Mouse (Mus musculus) layer of hippocampus, adult 9-11 months (tissue): Measurements from ENCODE around the gene Jade1.

Experiments
- DNase-seq: peaks from one replicate; pipeline ENCODE4 v3.0.0; 2022

The Jade1 gene

GRCm38 (mm10) chr3:41552777-41553548, 2.6 kb upstream of the Jade1 start:
- DNase-seq: no peak

GRCm38 (mm10) chr3:41553681-41554080, 1.9 kb upstream of the Jade1 start:
- DNase-seq: no peak

DNA sequence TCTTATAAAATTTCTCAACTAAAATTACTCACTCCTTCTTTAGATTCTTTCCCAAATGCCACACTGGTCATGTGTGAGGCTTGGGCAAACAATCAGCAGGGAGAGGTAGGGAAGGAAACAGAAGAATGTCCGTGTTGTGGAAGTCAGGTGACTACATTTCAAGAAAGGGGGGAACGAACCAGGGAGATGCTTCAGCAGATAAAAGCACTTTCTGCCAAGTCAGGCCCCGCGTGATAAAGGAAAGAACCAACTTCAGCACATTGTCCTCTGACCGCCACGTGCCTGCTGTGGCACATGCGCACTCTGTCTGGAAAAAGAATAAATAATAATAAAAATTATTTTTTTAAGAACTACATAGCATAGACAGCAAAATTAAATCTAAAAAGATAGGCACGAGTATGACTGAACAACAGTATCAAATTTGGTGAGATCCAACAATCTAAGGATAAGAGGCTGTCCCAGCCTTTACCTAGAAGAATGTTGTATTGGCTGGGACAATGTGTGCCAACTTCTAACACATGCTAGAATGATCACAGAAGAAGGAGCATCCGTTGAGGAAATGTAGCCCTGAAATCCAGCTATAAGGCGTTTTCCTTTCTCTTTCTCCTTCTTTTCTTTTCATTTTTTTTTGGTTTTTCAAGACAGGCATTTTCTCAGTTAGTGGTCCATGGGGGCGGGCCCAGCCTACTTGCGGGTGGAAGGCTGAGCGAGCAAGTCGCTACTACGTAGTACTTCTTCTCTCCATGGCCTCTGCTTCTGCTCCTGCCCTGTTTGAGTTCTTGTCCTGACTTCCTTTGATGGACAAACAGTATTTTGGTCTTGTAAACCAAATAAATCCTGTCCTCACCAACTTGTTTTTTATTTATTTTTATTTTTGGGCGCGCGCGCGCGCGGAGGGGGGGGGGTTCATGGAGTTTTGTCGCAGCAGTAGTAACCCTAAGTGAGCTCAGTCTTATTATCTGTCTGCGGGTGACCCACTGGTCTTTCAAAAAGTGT, 753 bp upstream of the Jade1 start:
- no peak for DNase-seq

DNA sequence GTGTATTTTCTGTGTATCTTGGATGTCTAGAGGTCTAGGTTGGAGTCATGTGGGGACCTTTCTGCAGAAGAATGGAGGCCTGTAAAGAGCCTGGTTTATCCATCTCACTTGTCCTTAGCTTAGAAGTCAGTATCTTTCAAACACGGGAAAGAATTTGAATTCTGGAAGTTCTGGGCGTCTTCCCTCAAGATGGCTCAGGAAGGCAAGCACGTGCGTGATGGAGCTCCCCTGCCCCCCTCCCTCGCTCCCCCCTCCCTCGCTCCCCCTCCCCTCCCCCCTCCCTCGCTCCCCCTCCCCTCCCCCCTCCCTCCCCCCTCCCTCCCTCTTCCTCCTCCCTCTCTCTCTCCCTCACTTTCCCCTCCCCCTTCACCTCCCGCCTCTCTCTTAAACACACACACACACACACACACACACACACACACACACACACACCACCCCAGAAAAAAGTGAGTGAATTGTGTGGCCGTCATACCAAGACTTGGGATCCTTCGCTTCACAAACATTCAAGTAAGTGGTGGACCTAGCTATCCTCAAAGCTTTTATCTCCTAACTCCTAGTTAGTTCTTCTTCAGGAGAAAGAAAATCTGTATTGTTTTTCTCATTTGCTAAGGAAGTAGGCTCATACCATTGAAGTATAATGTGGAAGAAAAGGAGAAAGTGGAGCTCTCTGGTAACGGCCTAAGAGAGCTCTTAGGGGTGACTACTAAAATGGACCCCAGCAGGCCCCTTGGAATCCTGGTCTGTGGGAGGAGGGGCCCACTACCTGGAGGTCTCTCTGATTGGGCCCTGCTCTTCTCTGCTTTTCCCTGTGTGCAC, 1.1 kb downstream of the Jade1 start:
- DNase-seq: no peak

DNA sequence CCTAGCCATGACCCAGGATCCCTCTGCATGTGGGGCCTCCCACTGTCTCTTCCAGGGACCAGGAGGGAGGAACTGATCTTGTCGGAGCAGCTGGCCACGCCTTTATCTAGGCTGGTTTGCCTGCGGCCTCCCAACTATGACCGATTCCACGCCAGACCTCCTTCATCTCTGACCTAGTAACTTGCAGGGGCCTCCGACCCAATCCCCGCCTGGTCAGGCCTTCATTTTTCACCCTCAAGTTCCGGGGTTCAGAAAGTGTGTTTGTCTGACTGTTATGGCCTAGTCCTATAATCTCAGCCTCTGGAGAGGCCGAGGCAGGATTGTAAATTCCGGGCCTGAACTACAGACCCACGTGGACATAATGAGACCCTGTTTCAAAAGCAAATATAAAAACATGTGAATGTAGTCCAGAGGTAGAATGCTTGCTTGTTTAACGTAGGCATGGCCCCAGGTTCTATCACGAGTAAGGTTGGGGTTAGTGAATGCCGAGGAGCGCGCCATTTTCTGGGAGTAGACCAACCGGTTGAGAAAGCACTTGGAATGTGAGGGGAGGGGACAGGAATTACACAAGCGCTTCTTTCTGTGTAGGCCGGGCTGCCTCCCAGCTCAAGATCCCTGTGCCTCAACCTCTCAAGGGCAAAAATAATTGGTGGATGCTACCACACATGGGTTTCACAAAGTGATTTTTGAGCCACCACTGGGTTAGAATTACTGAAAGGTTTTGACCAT, 1.9 kb downstream of the Jade1 start:
- no peak for DNase-seq

DNA sequence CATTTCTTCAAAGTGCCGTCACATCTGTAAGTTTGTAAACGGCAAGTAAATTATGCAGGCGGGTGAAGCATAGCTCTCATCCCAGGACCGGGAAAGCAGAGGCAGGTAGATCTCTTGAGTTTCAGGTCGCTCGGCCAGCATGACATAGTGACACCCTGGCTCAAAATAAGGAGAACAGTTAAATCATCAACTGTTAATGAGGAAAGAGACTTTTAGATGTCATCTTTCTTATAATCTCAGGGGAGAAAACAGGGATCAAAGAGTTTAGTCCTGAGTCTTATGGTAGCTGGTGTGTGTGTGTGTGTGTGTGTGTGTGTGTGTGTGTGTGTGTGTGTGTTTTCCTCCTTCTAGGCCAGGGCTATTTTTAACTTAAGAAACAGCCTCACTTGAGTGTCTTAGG, 5.0 kb downstream of the Jade1 start:
- no peak for DNase-seq

DNA sequence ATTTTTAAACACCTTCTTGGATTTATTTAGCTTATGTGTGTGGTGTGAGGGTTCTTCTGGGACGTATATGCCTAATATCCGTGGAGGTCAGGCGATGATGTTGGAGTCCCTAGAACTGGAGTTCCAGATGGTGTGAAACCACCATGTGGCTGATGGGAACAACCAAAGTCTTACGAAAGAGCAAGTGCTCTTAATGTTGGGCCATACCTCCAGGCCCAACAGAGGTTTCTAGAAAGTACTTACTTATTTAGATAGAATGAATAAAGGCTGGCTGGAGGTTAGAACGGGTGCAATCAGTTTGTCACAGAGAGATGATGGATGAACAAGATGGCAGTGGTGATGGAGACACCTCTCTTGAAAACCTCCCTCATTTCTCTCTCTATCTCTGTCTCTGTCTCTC, 6.3 kb downstream of the Jade1 start:
- DNase-seq: no peak

- peak; percentile 71 for DNase-seq
Measured at GRCm38 (mm10) chr3:41563211-41563931, 7.8 kb downstream of the Jade1 start.

DNA sequence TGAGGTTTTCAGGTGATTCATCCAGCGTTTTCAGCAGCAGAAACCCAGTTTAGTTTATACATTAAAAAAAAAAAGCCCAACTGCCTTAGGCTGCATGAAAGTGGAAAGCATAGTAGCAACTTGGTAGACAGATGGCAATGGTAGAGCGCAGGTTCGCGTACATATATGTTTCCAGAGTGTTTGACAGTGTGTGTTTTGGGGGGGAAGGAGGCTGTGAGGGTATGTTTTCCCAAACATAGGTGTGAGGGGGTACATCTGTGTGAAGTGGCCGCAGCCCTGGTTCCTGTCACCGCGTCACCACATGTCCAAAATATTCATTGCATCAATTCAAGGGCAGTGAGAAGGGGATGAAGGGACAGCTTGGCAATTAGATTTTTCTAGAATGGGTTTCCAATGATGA, 8.5 kb downstream of the Jade1 start:
- DNase-seq: no peak

DNA sequence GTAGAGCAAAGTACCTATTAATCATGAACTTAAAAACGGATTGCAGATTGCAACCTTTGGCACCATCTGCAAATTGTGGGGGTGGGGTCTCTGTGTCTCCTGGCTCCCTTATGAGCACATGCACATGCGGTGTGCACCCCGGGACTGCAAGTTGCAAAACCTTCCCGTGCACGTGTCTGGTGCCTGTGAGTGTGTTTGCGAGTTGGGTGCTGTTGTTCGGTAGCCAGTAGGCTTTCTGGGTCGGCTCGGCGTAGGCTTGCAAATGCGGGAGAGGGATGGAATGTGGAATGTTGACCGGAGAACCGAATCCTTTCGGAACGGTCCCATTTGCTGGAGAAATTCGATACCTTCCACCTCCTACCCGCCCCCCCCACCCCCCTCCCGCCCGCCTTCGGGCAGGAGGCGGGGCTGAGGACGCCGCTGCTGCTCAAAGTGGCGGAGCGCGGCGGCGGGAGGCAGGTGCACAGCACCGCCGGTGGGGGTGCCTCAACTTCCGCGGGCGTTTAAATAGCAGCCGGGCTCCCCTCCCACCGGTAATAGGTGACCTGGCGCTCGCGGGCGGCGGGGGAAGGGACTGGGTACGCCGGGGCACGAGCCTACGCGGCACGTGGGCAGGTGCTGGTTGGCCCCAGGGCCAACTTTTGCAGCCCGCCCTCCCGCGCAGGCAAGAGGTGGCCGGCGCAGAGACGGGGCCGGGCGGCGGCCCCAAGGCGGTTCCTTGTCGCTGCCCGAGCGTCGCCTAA, 9.1 kb downstream of the Jade1 start:
- DNase-seq: peak; percentile 78

- peak; percentile 88 for DNase-seq
Measured at GRCm38 (mm10) chr3:41565410-41565823, 9.9 kb downstream of the Jade1 start.

- DNase-seq: peak; percentile 85
Measured at GRCm38 (mm10) chr3:41565955-41566354, 10.4 kb downstream of the Jade1 start.

- no peak for DNase-seq
Measured at GRCm38 (mm10) chr3:41569943-41570342, 14.4 kb downstream of the Jade1 start.

DNA sequence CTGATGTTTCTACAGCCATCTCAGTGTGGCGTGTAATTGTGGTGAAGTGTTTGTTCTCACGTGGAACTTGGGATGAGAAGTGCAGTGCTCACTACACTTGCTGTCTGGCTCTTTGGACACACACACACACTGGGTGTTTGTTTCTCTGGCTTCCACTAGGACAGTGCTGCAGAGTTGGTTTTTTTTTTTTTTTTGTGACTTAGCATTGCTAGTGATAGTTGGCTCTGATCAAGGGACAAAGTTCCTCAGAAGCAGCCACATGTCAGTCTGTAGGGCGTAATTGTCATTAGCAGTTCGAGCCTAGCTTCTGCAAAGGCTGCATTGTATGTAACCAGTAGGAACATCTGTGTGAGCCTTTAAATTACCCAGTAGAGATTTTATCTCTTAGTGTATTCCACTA, 16.6 kb downstream of the Jade1 start:
- no peak for DNase-seq

GRCm38 (mm10) chr3:41572968-41573367, 17.4 kb downstream of the Jade1 start:
- DNase-seq: no peak

- no peak for DNase-seq
Measured at GRCm38 (mm10) chr3:41574208-41574607, 18.7 kb downstream of the Jade1 start.

- DNase-seq: no peak
Measured at GRCm38 (mm10) chr3:41574720-41575435, 19.3 kb downstream of the Jade1 start.

DNA sequence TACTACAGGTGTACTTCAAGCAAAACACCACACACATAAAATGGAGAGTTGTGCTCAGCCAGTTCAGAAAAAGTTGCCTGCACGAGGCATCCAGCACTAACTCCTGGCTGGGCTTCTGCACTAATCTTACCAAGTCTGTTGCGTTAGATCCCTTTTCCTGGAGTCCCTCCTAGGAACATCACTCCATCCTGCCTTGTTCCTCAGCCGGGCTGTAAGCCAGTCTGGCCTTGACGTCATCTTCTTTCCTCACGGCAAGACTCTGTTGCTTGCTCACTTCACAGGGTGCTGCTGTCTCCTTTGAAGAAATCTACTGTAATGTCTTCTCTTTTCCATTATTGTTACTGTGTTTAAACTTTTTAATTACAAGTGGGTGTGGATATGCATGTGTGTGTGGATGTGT, 20.4 kb downstream of the Jade1 start:
- DNase-seq: no peak

GRCm38 (mm10) chr3:41577240-41577639, 21.7 kb downstream of the Jade1 start:
- DNase-seq: no peak

GRCm38 (mm10) chr3:41579873-41580272, 24.3 kb downstream of the Jade1 start:
- no peak for DNase-seq
